20 mouse cellular contexts compared by ENCODE assay signal in the genomic region with DNA sequence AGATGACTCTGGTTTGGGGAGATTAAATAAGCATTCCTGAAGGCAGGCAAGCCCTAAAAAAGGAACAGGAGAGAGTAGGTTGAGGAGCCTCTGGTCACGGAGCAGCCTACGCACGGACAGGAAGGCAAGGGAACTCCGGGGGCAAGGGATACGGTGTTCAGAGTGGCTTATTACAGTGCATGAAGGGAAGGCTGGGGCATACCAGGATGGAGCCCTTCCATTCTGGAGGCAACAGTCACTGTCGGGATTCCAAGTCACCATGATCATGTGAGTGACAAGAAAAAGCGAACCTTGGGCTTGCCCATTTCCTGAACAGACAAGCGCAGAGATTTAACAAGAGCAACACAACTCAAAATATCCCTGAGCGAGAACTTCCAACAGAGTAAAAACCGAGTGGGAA.
DNase-seq lines count a peak whose midpoint lies in the region; ATAC-seq lines count a peak whose summit lies in the region.
"Had no signal": no experiment of that assay in that cellular context is flagged by ENCODE, and none has a peak within 500 bp of the region (broad histone marks: within the 10 kb centered on the region; RNA-seq: fewer than 3 reads in every experiment).

No protein-coding gene starts in this region.

- no peak for DNase-seq in frontal cortex, postnatal 10 days (ENCODE audit: low spot score in 2 of 2)
- peak; percentile 43 to 59 for DNase-seq in left cerebral cortex, adult 18-20 months (ENCODE audit: low spot score in 2 of 2)
- no peak for DNase-seq in left cerebral cortex, adult 8-10 months (ENCODE audit: low spot score in 2 of 2)
- peak; percentile 69 for DNase-seq in brain, adult 2 months (ENCODE audit: low read depth, low spot score)
- no peak for DNase-seq in gastrocnemius, postnatal 10 days
- DNase-seq: adrenal gland, adult 8-10 months; adrenal gland, postnatal 25 days; cerebellum, adult 18-20 months; cerebellum, adult 9-10 months; cerebellum, postnatal 14 days; forebrain, postnatal 0 days; gastrocnemius, postnatal 14 days; heart, adult 18-20 months; heart, postnatal 10 days; heart, postnatal 4 days had no signal

- peak; percentile 74 for ATAC-seq in frontal cortex, adult (ENCODE audit: low TSS enrichment)
- ATAC-seq: activated CD4-positive, CD25-positive, alpha-beta regulatory T cell, adult 4 months; forebrain, embryonic 14.5 days; forebrain, postnatal 0 days; hindbrain, postnatal 0 days; inflammation-experienced regulatory T-cells, adult 6 months had no signal

Comparison
In these comparisons a context has a peak if more than half of its experiments do, and no peak if none do; other contexts are left out.
1. DNase-seq: peak in left cerebral cortex, adult 18-20 months (2 of 2) and brain, adult 2 months (single experiment); none in frontal cortex, postnatal 10 days (0 of 2), left cerebral cortex, adult 8-10 months (0 of 2) and gastrocnemius, postnatal 10 days (single experiment).